Mouse (Mus musculus) cerebellum, adult 2 months (tissue): Measurements from ENCODE around the gene Kmt5a. TPM values are rescaled to one million over a fixed set of nuclear protein-coding genes. Genes with fewer than 3 reads are reported as not detected.

ENCODE experiments used
- DNase-seq, 2 experiments: peaks; one replicate each; pipeline ENCODE4 v3.0.0; 2021
- H3K27ac ChIP-seq: fragments of 200-500 bp; 2 replicates; pipeline ENCODE4 v1.5.1; 2012; ENCODE audit warnings: low read length, control low read depth, inconsistent platforms; ENCODE audit not compliant: insufficient read depth
- H3K27me3 ChIP-seq: fragments of 200-500 bp; 2 replicates; pipeline ENCODE4 v1.6.1; 2012; ENCODE audit warnings: inconsistent platforms, mild to moderate bottlenecking, low read length, moderate library complexity; ENCODE audit not compliant: control insufficient read depth, insufficient read depth
- H3K4me1 ChIP-seq: fragments of 200-500 bp; 2 replicates; pipeline ENCODE4 v1.6.1; 2011; ENCODE audit warnings: low read length; ENCODE audit not compliant: control insufficient read depth, insufficient read depth
- H3K4me3 ChIP-seq: fragments of 200-500 bp; replicated peaks from 2 replicates; pipeline ENCODE3; 2011; ENCODE audit warnings: mild to moderate bottlenecking, low read depth, low read length, control low read depth; ENCODE audit not compliant: insufficient read depth
- CTCF ChIP-seq: fragments of 200-500 bp; IDR thresholded peaks from 2 replicates; pipeline ENCODE4 v1.5.1; 2011; ENCODE audit warnings: low read depth, mild to moderate bottlenecking, control low read depth, low read length, moderate library complexity, borderline replicate concordance; ENCODE audit not compliant: insufficient read depth
- POLR2A ChIP-seq: fragments of 200-500 bp; IDR thresholded peaks from 2 replicates; pipeline ENCODE4 v1.6.1; 2011; ENCODE audit warnings: low read length, control low read depth, borderline replicate concordance; ENCODE audit not compliant: insufficient read depth
- WGBS: fragments of 180-500 bp; shearing (Covaris S2); methylation state at CpG from one replicate; pipeline ENCODE4 v1.1.7; 2018; 5-methylcytosine and 5-hydroxymethylcytosine counted together
- polyA plus RNA-seq: library from polyadenylated mRNA; depleted of rRNA; stranded (reverse); fragments of >200 nt; gene quantifications from 2 replicates; pipeline ENCODE4 v1.2.3, GENCODE M21; 2012

Kmt5a gene
- polyA plus RNA-seq, 1 experiment = 61.6 TPM

DNA sequence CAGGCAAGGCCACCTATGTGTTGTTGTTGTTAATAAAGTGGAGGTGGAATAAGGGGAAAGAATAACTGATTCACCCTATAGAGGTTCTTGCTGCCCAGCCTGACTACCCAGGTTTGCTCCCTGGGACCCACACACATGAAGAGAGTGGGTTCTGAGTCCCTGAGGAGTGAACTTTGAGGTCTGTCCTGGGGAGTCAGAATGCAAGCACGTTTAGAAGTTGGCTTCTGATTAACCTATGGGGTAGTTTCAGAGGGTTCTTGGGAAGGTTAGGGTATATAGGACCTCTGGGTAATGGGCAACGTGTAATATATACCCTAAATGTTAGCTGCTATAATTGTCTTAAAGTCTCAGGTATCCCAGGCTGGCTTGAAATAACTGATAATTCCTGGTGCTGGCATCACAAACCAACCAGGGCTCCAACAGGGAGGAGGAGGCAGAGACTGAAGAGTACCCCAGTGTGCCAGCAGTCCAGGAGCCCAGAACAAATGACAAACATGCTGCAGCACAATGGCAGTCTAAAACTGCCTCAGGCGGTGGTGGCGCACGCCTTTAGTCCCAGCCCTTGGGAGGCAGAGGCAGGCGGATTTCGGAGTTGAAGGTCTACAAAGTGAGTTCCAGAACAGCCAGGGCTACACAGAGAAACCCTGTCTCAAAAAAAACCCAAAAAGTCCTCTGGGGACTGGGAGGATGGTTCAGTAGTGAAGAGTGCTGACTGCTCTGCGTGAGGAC, 22.7 kb downstream of the Kmt5a start:
- Histone ChIP-seq H3K27me3 (no peaks in the 10 kb centered on the region), H3K27ac (no peak overlapping the region), H3K4me1 (no peaks in the 10 kb centered on the region), H3K4me3 (no peak overlapping the region)
- DNase-seq = no peak
- 88% methylated on average over 8 of the region's 8 CpGs for WGBS
- TF ChIP-seq POLR2A = no peak
- TF ChIP-seq CTCF = no peak

GRCm38 (mm10) chr5:124463462-124463861, 23.7 kb downstream of the Kmt5a start:
- TF ChIP-seq POLR2A (no peak), CTCF (no peak)
- Histone ChIP-seq H3K27me3 (no peaks in the 10 kb centered on the region), H3K27ac (no peak overlapping the region), H3K4me3 (no peak overlapping the region), H3K4me1 (no peaks in the 10 kb centered on the region; the same call in 1 of the 2 replicates)
- DNase-seq = no peak
- WGBS = 81% methylated on average over 5 of the region's 5 CpGs

DNA sequence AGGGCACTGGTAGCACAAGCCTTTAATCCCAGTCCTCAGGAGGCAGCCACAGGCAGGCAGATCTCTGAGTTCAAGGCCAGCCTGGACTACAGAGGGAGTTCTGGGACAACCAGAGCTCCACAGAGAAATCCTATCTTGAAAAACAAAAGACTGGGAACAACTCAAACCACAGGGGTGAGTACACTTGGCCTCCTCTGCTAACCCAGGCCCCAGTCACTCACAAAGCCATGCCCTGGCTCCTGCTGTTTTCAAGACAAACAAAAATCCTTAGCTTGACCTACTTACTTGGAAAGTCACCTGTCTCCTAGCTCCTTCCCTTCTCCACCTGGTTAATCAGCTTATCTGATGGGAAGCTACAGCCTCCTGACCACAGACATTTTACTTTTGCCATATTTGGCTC, 25.2 kb downstream of the Kmt5a start:
- H3K4me3 ChIP-seq = no peak overlapping the region
- H3K27me3 ChIP-seq = no peaks in the 10 kb centered on the region
- H3K27ac ChIP-seq = no peak overlapping the region
- DNase-seq = no peak
- TF ChIP-seq POLR2A (no peak), CTCF (no peak)
- no peaks in the 10 kb centered on the region; the same call in 1 of the 2 replicates for H3K4me1 ChIP-seq

- no peaks in the 10 kb centered on the region for H3K27me3 ChIP-seq
- no peaks in the 10 kb centered on the region; the same call in 1 of the 2 replicates for H3K4me1 ChIP-seq
- H3K27ac ChIP-seq = no peak overlapping the region
- WGBS = 91% methylated on average over 1 of the region's 1 CpGs
- TF ChIP-seq POLR2A (no peak), CTCF (no peak)
- H3K4me3 ChIP-seq = no peak overlapping the region
- DNase-seq = no peak
Observed at GRCm38 (mm10) chr5:124467766-124468165, 28.0 kb downstream of the Kmt5a start.

GRCm38 (mm10) chr5:124468365-124468764, 28.6 kb downstream of the Kmt5a start:
- 63% methylated on average over 7 of the region's 7 CpGs for WGBS
- Histone ChIP-seq H3K27ac (no peak overlapping the region), H3K27me3 (no peaks in the 10 kb centered on the region), H3K4me1 (no peaks in the 10 kb centered on the region; the same call in 1 of the 2 replicates), H3K4me3 (no peak overlapping the region)
- TF ChIP-seq POLR2A = no peak
- no peak for TF ChIP-seq CTCF
- no peak for DNase-seq

- Histone ChIP-seq H3K4me1 (no peaks in the 10 kb centered on the region; the same call in 1 of the 2 replicates), H3K4me3 (no peak overlapping the region), H3K27me3 (no peaks in the 10 kb centered on the region), H3K27ac (no peak overlapping the region)
- 90% methylated on average over 6 of the region's 6 CpGs for WGBS
- no peak for TF ChIP-seq CTCF
- no peak for TF ChIP-seq POLR2A
- no peak for DNase-seq
Observed at GRCm38 (mm10) chr5:124469486-124469885, 29.8 kb downstream of the Kmt5a start.

GRCm38 (mm10) chr5:124470591-124471171, 31.0 kb downstream of the Kmt5a start:
- DNase-seq = no peak
- TF ChIP-seq POLR2A = no peak
- no peak for TF ChIP-seq CTCF
- Histone ChIP-seq H3K27me3 (no peaks in the 10 kb centered on the region), H3K27ac (no peak overlapping the region), H3K4me3 (no peak overlapping the region), H3K4me1 (peaks cover 5% of the 10 kb centered on the region)
- 84% methylated on average over 6 of the region's 6 CpGs for WGBS

DNA sequence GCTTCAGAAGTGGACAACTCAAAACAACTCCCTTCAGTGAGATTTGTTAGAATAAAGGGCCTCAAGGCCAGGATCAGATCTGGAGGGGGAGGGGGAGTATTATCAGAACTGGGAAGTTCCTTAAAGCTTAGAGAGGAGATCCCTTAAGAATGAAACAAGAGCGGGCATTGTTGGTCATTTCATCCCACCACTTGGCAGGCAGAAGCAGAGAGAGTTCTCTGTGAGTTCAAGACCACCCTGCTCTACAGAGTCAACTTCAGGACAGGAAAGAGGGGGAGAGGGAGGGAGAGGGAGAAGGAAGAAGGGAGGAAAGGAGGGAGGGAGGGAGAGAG, 39.1 kb downstream of the Kmt5a start:
- Histone ChIP-seq H3K27me3 (no peaks in the 10 kb centered on the region), H3K27ac (0 out of 2 replicates have a peak overlapping the region, but pooled peaks have one; percentile 6), H3K4me3 (no peak overlapping the region), H3K4me1 (peaks cover 5% of the 10 kb centered on the region)
- WGBS = 81% methylated on average over 1 of the region's 1 CpGs
- no peak for DNase-seq
- no peak for TF ChIP-seq CTCF
- TF ChIP-seq POLR2A = no peak
